8 mouse cellular contexts compared by ENCODE assay signal in genomic region chr19:27429281-27429680, GRCm38 (mm10). TPM values are rescaled to one million over a fixed set of nuclear protein-coding genes. Genes with fewer than 3 reads are reported as not detected.
DNase-seq lines count a peak whose midpoint lies in the region; ATAC-seq and TF ChIP-seq lines count a peak whose summit lies in the region.

No protein-coding gene starts in this region.

- peak overlapping the region; percentile 57 for H3ac ChIP-seq in myocyte (ENCODE audit: control insufficient read depth, insufficient read length)

- peak; percentile 53 for DNase-seq in kidney, postnatal 0 days (ENCODE audit: low spot score)
- no peak for DNase-seq in kidney, postnatal 25 days
- no peak for DNase-seq in left cerebral cortex, postnatal 36 days (ENCODE audit: low spot score in 2 of 2)
- DNase-seq in adrenal gland, adult 2 months: no peak
- no peak for DNase-seq in frontal cortex, postnatal 25 days (ENCODE audit: low spot score in 2 of 2)

- H3K27me3 ChIP-seq in kidney, postnatal 0 days (ENCODE audit: insufficient read depth, low read length): no peaks in the 10 kb centered on the region
- H3K27me3 ChIP-seq in intestine, embryonic 15.5 days (replicated peaks): no peaks in the 10 kb centered on the region
- no peaks in the 10 kb centered on the region for H3K27me3 ChIP-seq in myocyte (ENCODE audit: control insufficient read depth, insufficient read depth, insufficient read length)

- peaks cover 14% of the 10 kb centered on the region; the same call in 1 of the 2 replicates for H3K4me1 ChIP-seq in kidney, postnatal 0 days (replicated peaks; ENCODE audit: insufficient read depth, low read length)
- H3K4me1 ChIP-seq in cortical plate, adult 2 months (ENCODE audit: control insufficient read depth, insufficient read depth, low read length): peaks cover 2% of the 10 kb centered on the region; the same call in 1 of the 2 replicates
- peaks cover 4% of the 10 kb centered on the region; the same call in 1 of the 2 replicates for H3K4me1 ChIP-seq in intestine, embryonic 15.5 days (replicated peaks)

- H3K4me3 ChIP-seq in kidney, postnatal 0 days (replicated peaks; ENCODE audit: low read depth, low read length): peak overlapping the region; percentile 89
- H3K4me3 ChIP-seq in cortical plate, adult 2 months (ENCODE audit: insufficient read depth, low read length): peak overlapping the region; percentile 77
- peak overlapping the region; percentile 86 for H3K4me3 ChIP-seq in intestine, embryonic 15.5 days (replicated peaks)
- peak overlapping the region; percentile 88 for H3K4me3 ChIP-seq in myocyte

- WGBS in kidney, postnatal 0 days: under 1% methylated on average over 16 of the region's 16 CpGs
- 0% methylated on average over 16 of the region's 16 CpGs for WGBS in intestine, embryonic 15.5 days

- H3K4me2 ChIP-seq in kidney, postnatal 0 days (ENCODE audit: low read length): peak overlapping the region; percentile 79
- H3K4me2 ChIP-seq in intestine, embryonic 15.5 days (replicated peaks): peak overlapping the region; percentile 64
- H3K4me2 ChIP-seq in myocyte (ENCODE audit: low read depth): peak overlapping the region; percentile 79

- H3K36me3 ChIP-seq in kidney, postnatal 0 days (ENCODE audit: insufficient read depth, low read length): peaks cover 12% of the 10 kb centered on the region
- 0 out of 2 replicates have a peak, but pooled peaks cover 8% of the 10 kb centered on the region for H3K36me3 ChIP-seq in intestine, embryonic 15.5 days
- peaks cover 21% of the 10 kb centered on the region for H3K36me3 ChIP-seq in myocyte (ENCODE audit: control insufficient read depth, insufficient read depth)

- H3K79me2 ChIP-seq in myocyte (ENCODE audit: control insufficient read depth, insufficient read depth): peaks cover 24% of the 10 kb centered on the region

- no peaks in the 10 kb centered on the region for H3K9me3 ChIP-seq in kidney, postnatal 0 days (replicated peaks; ENCODE audit: low read length)
- H3K9me3 ChIP-seq in intestine, embryonic 15.5 days: no peaks in the 10 kb centered on the region

- peak overlapping the region; percentile 72 for H3K9ac ChIP-seq in kidney, postnatal 0 days (ENCODE audit: low read depth, low read length)
- peak overlapping the region; percentile 64 for H3K9ac ChIP-seq in intestine, embryonic 15.5 days

- no peak for TF ChIP-seq POLR2A in cortical plate, adult 2 months (IDR thresholded peaks at IDR 0.05; ENCODE audit: extremely low read depth, insufficient read depth, low read length)
- no peak for TF ChIP-seq POLR2A in myocyte (IDR thresholded peaks at IDR 0.05; ENCODE audit: insufficient read length, low read depth)

- TF ChIP-seq CTCF in kidney, postnatal 0 days (IDR thresholded peaks at IDR 0.05; ENCODE audit: low read depth): no peak
- no peak for TF ChIP-seq CTCF in cortical plate, adult 2 months (IDR thresholded peaks at IDR 0.05; ENCODE audit: extremely low read depth, insufficient read depth, low read length)

- H3K27ac ChIP-seq in kidney, postnatal 0 days: peak overlapping the region; percentile 77
- no peak overlapping the region for H3K27ac ChIP-seq in cortical plate, adult 2 months (ENCODE audit: insufficient read depth, low read length)
- peak overlapping the region; percentile 48; the same call in 1 of the 2 replicates for H3K27ac ChIP-seq in intestine, embryonic 15.5 days

- intact Hi-C loops in left cerebral cortex, postnatal 36 days (cut with DNase I): loop anchor here (5.0 to 10.0 kb wide), 5 partner anchors 304 to 697 kb away; no protein-coding TSS in a partner anchor

- peak; percentile 4; the same call in 1 of the 2 replicates for ATAC-seq in kidney, postnatal 0 days (replicated peaks; ENCODE audit: low FRiP score, low read depth)
- no peak for ATAC-seq in intestine, embryonic 15.5 days

TF ChIP-seq in myocyte, 11 proteins besides CTCF, POLR2A, EP300 and RAD21:
- TF ChIP-seq E2F4 (IDR thresholded peaks at IDR 0.05; ENCODE audit: insufficient read depth) (no peak), SRF (IDR thresholded peaks at IDR 0.05; ENCODE audit: control insufficient read depth, insufficient read length, low read depth) (no peak), POLR2AphosphoS2 (IDR thresholded peaks at IDR 0.05; ENCODE audit: insufficient read length, low read depth) (no peak), MYOD1 (IDR thresholded peaks at IDR 0.05; ENCODE audit: control insufficient read depth in 1 of 3, insufficient read length in 2 of 3, low read depth in 2 of 3) (no peak), CEBPB (IDR thresholded peaks at IDR 0.05; ENCODE audit: insufficient read depth, poor library complexity, severe bottlenecking) (no peak), MYOG (IDR thresholded peaks at IDR 0.05; ENCODE audit: control insufficient read depth in 1 of 3, insufficient read depth in 1 of 3, insufficient read length in 2 of 3, low read depth in 2 of 3) (no peak), MAX (IDR thresholded peaks at IDR 0.05; ENCODE audit: low read depth) (no peak), TCF12 (IDR thresholded peaks at IDR 0.05; ENCODE audit: insufficient read depth, poor library complexity, severe bottlenecking) (no peak), TCF3 (IDR thresholded peaks at IDR 0.05; ENCODE audit: insufficient read length, low read depth) (no peak), USF1 (IDR thresholded peaks at IDR 0.05; ENCODE audit: low read depth) (no peak), REST (IDR thresholded peaks at IDR 0.05; ENCODE audit: insufficient read depth, insufficient read length) (no peak)
TF ChIP-seq in myocyte: peak in this region for 0.

RNA-seq across cellular contexts. Expression of gene Pum3, which starts 0.3 kb away (rescaled TPM):
- 100.0 and 105 TPM in 2 replicates for polyA plus RNA-seq in kidney, postnatal 0 days (2015; fragmentation: Nextera tagmentation; extraction: Ambion mirVana)
- polyA plus RNA-seq in cortical plate, adult 2 months (2012; rRNA removed): 22.8 and 25.0 TPM in 2 replicates
- polyA plus RNA-seq in intestine, embryonic 15.5 days (2015; fragmentation: Nextera tagmentation; extraction: Ambion mirVana): 64.1 and 81.4 TPM in 2 replicates
- 28.8 TPM for polyA plus RNA-seq in myocyte (2012; fragmentation: generic; extraction: Trizol)
- total RNA-seq in left cerebral cortex, postnatal 36 days (2021): 10 to 100 TPM; 52.7 to 54.9 TPM
- total RNA-seq in adrenal gland, adult 2 months (2021): 100 to 1,000 TPM in 1 of 2 experiments, 10 to 100 TPM in 1; 95.6 to 105 TPM
- 10.7 and 10.9 TPM in 2 replicates for polyA plus RNA-seq in adrenal gland, adult 2 months (2012; rRNA removed)
